Mouse (Mus musculus) left cerebral cortex, adult 18-20 months (tissue): ENCODE measurements around the gene Mrps34. TPM values are rescaled to one million over a fixed set of nuclear protein-coding genes. Genes with fewer than 3 reads are reported as not detected.

Source experiments
- DNase-seq, 2 experiments: peaks; one replicate each; pipeline ENCODE4 v3.0.0; 2021 to 2022; ENCODE audit warnings: low spot score in 2 of 2, mixed read lengths in 1 of 2
- long read RNA-seq, 2 experiments: library from polyadenylated mRNA; stranded (forward); transcript quantifications; one replicate each; pipeline ENCODE4 v2.0.0; 2021
- total RNA-seq, 2 experiments: library from RNA; stranded (reverse); gene quantifications; 2 replicates each; pipeline ENCODE4 v1.2.3; 2021

Mrps34 gene
- 10 to 100 TPM; 69.0 to 72.9 TPM for total RNA-seq
- long read RNA-seq, experiment 1, transcript Mrps34-202 (2 exons, 899 nt), result minor isoform, 12 of 62 reads
- long read RNA-seq, experiment 1, transcript Mrps34-201 (3 exons, 918 nt), result major isoform, 38 of 62 reads
- long read RNA-seq, experiment 1, partial matches to known transcripts, result 1 of 62 reads
- long read RNA-seq, experiment 1, other reads (novel, unspliced or antisense), result 10 of 62 reads
- long read RNA-seq, experiment 2, transcript Mrps34-202 (2 exons, 899 nt), result minor isoform, 10 of 54 reads
- long read RNA-seq, experiment 2, transcript Mrps34-201 (3 exons, 918 nt), result major isoform, 33 of 54 reads
- long read RNA-seq, experiment 2, partial matches to known transcripts, result 4 of 54 reads
- long read RNA-seq, experiment 2, other reads (novel, unspliced or antisense), result 6 of 54 reads

- peak; percentile 82 to 89 for DNase-seq
Measured at GRCm38 (mm10) chr17:24894995-24895547, at the start of gene Mrps34, which contains the start of gene Eme2. TSS of gene Mrps34 (plus strand) at chr17:24895116. TSS of gene Eme2 (minus strand) at chr17:24895087.

- DNase-seq, result no peak
Measured at GRCm38 (mm10) chr17:24847386-24847785, 47.5 kb upstream of the Mrps34 start.

- no peak for DNase-seq
Measured at GRCm38 (mm10) chr17:24848600-24849031, 46.3 kb upstream of the Mrps34 start.

- no peak for DNase-seq
Measured at GRCm38 (mm10) chr17:24849733-24850064, 45.2 kb upstream of the Mrps34 start.

- DNase-seq, result peak; percentile 92 to 95
Measured at GRCm38 (mm10) chr17:24850065-24850772, 44.7 kb upstream of the Mrps34 start, which contains the start of gene Fahd1. TSS of gene Fahd1 (minus strand) at chr17:24850364.

- no peak for DNase-seq
Measured at GRCm38 (mm10) chr17:24850773-24851127, 44.2 kb upstream of the Mrps34 start.

GRCm38 (mm10) chr17:24851381-24852125 lies 43.4 kb upstream of the Mrps34 start:
- DNase-seq, result no peak

- no peak for DNase-seq
Measured at GRCm38 (mm10) chr17:24855838-24856464, 39.0 kb upstream of the Mrps34 start.

- DNase-seq, result no peak
Measured at GRCm38 (mm10) chr17:24856589-24856988, 38.3 kb upstream of the Mrps34 start.

GRCm38 (mm10) chr17:24857831-24858470 lies 37.0 kb upstream of the Mrps34 start:
- no peak for DNase-seq

- DNase-seq, result no peak
Measured at GRCm38 (mm10) chr17:24858967-24859366, 35.9 kb upstream of the Mrps34 start.

- DNase-seq, result no peak
Measured at GRCm38 (mm10) chr17:24860076-24860475, 34.8 kb upstream of the Mrps34 start.

GRCm38 (mm10) chr17:24861785-24862184 lies 33.1 kb upstream of the Mrps34 start:
- DNase-seq, result no peak

GRCm38 (mm10) chr17:24865776-24866175 lies 29.1 kb upstream of the Mrps34 start, which contains the start of gene Igfals:
TSS of gene Igfals (plus strand) at chr17:24865997.
- no peak for DNase-seq

- peak in 1 of 2 experiments; percentile 39 for DNase-seq
Measured at GRCm38 (mm10) chr17:24867914-24868313, 27.0 kb upstream of the Mrps34 start.

GRCm38 (mm10) chr17:24873695-24874404 lies 21.1 kb upstream of the Mrps34 start:
- DNase-seq, result no peak

GRCm38 (mm10) chr17:24874405-24874745 lies 20.5 kb upstream of the Mrps34 start:
- DNase-seq, result no peak

GRCm38 (mm10) chr17:24874989-24875388 lies 19.9 kb upstream of the Mrps34 start:
- no peak for DNase-seq

- DNase-seq, result no peak
Measured at GRCm38 (mm10) chr17:24877336-24878116, 17.4 kb upstream of the Mrps34 start.
